Mouse (Mus musculus) cerebellum, postnatal 14 days (tissue): ENCODE measurements around the gene Nr2f2.

Experiments used
- DNase-seq, 2 experiments: peaks; one replicate each; pipeline ENCODE4 v3.0.0; 2021; ENCODE audit warnings: mixed read lengths in 2 of 2

Nr2f2 gene

DNA sequence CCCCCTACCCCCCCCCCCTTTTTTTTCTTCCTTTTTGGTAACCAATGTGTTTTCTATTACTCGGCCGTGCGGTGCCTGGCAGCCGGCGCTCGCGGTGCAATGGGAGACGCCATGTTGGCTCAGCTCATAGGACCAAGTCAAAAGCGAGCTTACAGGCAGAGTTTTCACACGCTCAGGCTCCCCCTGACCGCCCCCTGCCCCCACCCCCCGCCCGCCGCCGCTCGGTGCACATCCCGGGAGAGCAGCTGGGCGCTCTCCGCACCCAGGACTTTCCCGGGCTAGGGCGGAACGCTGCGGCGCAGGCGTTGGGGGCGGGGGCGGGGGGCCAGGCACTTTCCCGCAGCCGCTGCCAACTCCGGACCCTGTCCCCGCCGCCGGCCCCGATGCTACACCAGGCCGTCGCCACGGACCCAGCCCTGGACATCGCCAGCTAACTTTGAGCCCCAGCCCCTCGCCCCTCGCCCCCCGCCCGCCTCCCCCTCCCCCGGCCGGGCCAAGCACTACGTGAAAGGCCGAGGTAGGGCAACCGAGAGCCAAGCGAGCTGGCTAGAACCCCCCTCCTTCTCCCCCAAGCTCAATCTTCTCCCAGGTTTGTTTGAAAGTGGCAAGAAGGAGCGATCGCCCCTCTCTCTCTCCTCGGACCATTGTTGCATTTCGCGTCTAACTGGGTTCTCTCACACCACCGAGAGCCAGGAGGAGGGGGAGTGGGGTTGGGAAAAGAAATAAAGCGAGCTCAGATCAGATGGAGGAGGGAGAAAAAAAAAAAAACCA is 15.6 kb downstream of the Nr2f2 start:
- peak; percentile 66 to 68 for DNase-seq

DNA sequence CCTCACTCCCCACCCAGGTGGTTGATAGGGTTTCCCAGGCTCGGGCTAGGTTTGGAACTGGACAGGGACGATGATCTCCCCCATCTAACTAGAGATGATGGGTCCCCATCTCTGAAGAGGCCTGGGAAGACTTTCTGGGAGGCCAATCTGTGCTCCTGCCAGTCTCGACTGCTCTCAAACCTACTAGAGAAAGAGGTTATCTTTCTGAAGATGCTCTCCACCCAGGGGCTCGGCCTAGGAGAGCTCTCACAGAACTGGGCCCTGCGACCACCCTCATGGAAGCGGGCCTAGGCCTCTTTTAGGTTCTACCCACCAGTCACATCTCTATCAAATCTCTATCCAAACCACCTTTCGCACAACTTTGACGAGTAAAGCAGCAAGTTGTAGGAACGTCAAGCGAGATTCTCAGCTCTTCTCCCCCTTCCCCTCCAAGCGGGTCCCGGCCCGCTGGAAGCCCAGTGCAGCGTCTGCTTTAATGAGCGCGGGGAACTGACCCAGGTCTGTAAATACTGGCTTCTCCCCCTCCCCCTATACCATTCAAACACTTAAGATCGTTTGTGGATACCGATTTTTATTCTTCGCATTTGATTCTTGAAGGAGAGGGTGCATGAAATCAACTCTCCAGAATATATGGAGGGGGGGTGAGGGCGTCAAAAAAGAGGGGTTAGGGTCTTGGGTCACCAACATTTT is 16.4 kb downstream of the Nr2f2 start:
- peak in 1 of 2 experiments; percentile 12 for DNase-seq

DNA sequence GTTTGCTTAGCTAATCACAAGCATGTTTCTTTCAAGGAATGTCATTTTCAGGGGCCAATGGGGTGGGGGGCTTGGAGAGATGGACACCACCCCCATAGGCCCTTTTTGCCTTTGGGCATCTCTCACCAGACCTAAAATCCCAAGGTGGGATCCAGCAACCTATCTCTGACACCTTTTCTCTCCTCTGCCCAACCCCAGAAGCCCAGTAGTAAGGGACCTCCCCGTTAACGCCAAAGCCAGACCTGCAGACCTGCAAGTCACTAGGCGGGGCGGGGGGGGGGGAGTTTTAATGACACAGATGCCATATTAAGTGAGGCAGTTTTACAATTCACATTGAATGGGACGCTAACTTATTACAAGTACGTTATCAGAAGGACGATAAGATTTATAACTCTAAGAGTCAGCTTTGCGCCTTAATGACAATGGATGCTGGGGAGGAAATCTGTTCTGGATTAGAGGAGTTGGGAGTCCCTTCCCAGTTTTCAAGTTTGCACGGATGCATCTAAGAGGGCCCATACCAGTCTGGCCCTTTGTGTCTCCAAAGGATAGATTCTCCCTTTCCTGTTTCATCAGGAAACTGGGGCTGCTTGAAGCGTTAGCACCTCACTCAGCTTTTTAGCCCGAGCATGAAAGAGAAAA is 17.4 kb downstream of the Nr2f2 start:
- no peak for DNase-seq

DNA sequence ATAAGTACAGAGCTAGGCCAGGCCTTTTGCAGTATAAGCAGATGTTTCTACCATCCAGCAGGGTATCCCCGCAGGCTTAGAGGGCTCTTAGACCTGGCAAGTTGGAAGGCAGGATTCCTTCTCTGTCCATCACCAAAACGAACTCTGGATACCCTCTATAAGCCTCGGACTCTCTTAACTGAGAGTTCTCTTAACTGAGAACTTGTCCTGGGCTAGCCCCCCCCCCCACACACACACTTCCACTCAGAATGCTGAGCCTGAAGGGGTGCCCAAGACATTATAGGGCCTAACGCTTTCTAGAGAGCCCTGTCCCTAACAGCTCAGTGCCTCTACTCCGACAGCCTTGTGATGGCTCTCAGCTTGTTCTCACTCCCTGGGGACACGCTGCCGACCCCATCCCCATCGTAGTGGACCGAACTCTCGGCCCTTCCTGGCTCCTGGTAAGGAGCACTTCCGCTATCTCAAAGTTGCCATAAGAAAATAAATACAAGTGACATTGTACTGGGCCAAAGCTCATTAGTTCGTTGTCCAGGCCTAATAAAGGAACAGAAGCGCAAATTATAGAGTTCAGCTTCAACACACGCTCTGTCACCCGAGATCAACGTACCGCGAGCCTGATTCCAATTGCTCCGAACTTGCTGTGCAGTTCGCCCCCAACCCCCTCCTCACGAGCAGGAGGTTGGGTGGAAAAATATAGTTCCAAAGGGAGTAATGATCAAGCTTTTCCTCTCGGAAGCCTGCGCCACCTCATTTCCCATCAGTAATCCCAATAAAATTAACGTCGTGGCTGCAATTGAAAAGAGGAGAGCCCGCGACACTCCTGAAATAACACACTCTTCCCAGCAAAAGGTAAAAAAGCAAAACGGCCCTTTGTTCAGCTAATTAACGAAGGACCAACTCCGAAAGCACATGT is 18.2 kb downstream of the Nr2f2 start:
- no peak for DNase-seq

DNA sequence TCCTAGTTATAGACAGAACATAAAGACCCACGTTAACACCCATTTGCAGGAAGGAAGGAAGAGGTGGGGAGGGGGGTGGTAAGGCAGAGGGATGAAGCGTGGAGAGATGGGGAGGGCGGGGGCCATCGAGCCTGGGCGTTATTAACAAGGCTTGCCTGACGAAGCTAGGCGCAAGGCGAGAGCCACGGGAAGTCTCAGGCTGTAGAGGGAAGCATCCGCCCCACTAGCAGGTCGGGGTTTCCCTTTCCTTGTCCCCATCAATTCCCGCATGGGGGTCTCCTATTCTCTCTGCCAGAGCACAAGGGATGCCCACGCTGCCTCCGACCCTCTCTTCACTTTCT is 18.9 kb downstream of the Nr2f2 start:
- DNase-seq = no peak

DNA sequence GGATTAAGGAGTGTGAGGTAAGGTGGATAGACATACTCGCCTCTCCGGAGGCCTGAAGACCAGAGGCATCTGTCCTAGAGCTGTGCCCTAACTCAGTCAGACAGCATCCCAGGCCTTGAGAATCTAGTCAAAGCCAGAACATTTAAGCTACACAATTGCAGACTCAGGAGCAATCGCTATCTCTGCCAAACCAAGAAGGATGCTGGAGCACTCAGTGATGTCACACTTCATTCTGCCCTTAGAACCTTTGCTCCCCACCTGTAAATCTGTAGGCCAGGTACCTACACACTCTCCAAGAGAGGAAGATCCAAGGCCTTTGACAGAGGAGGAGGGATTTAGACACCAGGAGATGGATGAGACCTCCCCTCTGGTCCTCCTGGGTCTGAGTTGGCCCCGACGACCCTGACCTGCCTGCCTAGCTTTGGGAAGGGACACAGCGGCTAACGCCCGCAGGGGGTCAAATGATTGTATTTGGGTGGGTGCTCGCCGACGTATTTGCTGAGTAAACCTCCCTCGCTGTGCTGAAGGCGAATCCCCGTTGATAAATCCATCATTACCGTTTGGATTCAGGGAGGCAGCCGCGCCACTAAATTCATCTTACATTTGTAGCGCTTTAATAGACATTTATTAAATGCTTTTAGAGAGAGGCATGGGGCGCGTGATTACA is 19.5 kb downstream of the Nr2f2 start:
- no peak for DNase-seq

DNA sequence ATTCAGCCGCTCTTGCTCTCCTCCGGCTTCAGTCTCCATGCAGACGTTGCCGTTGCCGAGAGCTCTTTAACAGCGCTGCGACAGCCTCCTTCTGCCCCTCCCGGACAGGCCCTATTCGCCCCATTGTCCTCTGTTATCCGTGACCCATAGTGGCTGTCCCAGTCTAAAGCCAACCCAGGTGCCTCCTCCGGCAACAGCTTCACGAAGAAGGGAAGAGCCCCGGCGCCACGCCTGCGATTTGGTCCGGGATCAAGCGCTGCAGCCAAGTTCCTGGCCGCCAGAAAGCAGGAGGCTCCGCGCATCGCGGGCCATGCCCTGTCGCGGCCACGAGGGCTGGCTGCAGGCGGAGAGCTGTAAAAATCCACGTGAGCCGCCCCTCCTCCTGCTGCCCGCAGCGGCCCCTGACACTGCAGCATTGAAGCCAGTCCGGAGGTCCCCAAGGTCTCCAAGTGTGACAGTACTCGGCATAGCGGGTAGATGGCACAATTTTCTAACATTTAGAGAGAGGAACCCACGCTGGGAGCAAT is 20.5 kb downstream of the Nr2f2 start:
- peak; percentile 76 to 77 for DNase-seq

DNA sequence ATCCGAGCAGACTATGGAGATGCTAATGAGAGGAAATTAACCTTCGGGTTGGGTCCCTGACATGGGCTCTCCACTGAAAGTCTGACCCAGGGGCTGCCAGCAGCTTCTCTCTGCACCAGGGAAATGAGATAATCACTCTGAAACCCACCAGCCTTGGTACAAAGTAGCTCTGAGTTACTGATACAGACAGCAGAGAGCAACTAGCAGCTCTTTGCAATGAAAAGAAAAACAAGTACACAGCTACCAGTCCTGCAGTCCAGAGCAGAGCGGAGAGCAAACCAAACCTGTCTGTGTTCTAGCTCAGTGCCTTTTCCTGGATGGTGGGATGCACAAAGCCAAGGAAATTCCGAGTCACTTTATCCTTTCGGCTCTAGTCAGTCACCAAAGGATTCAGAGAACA is 23.1 kb downstream of the Nr2f2 start:
- DNase-seq = no peak

DNA sequence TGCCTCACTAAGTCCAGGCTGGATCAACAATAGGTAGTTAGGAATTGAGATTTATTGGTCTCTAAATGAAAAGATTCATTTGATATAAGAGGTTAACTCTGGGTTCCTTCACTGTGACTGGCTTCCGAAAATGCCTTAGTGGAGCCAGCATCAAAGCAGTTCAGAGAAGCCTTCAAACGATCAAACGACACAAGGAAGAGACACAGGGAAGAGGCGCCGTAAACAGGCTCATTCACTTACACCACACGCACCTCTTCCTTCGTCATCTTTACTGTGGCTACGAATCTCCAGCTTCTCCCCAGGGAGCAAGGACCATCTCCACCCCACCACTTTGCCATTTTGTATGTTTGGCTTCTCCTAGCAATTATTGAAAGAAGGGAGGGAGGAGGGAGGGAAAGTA is 23.8 kb downstream of the Nr2f2 start:
- no peak for DNase-seq

DNA sequence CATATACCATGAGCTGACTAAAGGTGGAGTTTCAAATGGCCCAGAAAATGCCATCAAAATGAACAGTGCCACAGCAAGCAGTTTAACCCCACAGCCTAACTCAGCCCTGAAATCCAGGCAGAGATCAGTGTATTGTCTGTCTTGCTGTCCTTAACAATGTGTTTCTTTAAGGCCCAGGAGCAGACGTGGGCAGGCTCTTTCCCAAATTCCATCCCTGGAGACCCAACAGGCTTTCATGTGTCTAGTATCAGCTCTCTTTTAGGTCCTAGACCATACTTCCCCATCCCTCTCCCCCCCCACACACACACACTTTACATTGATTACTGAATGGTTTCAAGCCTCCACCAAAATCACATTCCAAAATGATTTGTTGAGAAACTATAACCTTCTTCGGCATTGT is 24.5 kb downstream of the Nr2f2 start:
- DNase-seq = no peak

DNA sequence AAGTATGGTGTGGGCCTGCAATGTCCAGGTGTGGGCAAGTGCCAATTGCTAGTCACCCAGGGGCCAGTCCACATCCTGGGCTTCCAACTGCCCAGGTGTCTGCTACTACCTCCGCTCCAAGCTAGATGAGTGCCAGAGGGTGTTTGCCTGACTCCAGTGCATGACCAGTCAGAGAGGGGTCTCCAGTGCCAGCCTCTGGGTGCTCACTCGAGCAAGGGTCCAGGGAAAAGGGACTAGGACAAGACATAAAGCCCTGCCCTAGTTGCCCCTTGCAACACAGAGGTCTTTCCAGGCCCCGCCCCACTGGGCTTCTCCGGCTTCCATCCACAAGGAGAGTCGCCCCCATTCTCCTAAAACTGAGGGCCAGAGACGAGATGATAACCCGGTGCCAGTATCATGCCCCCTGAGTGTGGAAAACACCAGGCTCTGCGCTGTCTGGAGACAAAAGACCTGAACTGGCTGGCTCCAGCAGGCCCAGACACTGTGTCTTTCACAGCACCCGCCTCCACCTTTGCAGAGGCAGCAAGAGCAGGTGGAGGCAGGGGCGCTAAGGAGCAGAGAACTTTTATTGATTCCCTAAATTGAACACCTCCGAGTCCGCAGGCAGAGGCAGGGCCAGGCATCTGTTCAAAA is 26.4 kb downstream of the Nr2f2 start:
- no peak for DNase-seq

DNA sequence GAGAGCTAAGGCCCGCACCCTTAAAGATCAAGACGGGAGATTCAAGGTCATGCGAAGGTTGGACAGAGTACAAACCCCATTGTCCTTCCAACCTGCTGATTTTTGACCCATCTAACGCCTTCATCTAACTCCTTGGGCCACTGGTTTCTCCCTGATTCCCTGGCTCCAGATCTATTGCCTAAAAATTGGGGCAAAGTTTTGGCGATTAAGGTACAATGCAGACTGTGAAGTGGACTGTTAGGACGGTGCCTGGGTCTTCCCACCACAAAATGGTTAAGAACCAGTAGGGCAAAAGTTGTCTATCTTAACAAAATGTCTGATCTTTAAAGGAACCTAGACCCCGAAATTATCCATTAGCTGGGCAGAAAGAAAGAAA is 28.3 kb downstream of the Nr2f2 start:
- no peak for DNase-seq

DNA sequence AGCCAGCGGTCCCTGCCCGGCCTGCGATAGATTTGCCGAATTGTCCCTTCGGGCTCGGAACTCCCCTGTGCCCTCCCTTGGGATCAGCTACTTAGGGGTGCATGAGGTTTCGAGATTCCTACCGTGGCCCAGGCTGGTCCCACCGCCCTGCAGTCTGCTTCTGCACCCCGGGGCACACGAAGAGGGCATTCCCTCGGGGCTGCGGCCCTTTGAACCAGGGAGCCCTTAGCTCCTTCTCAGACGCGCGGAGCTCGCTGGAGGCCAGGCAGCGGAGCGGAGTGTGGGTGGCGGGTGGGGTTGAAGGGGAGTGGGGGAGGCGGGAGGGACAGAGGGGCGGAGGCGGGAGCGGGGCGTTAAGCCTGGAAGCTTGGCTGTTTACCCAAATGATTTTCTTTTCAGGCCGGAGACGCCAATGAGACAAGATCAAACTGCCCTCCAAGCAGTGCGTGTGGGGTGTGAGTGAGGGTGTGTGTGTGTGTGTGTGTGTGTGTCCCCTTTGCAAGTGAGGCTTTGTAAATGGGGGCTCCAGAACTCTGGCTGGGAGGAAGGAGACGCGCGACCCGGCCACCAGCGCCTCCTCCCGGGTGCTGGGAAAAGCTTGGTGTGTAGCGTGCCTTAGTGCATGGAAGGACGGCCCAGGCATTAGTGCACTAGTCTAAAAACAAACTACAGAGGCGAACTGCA is 28.8 kb downstream of the Nr2f2 start:
- DNase-seq = no peak

DNA sequence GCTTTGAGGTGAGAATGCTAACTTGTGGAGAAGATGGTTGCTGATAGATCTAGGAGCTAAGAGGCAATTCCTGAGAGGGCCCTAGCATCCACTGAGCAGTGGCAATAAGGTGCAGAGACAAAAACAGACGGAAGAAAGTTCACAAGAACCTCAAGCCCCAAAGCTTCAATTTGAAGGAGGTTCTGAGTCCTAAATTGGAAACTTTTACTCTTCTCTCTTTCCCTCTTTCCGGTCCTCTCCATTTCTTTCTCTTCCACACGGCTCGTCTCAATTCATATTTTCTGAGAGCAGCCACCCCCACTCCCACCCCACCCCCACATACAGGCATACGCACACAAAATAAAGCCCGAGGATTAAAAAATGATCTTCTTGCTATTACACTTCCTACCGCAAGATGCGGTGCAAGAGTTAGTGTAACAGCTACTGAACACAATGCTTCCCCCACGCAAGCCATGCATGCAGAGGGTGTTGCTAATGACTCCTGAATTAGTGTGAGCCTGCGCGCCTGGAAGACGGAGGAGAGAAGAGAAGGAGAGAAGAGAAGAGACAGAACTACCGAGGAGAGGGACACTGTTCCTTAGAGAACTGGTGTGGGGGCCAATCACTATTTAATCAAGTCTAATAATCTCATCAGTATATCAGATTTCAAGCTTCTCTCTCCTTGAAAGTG is 29.8 kb downstream of the Nr2f2 start:
- DNase-seq = no peak

DNA sequence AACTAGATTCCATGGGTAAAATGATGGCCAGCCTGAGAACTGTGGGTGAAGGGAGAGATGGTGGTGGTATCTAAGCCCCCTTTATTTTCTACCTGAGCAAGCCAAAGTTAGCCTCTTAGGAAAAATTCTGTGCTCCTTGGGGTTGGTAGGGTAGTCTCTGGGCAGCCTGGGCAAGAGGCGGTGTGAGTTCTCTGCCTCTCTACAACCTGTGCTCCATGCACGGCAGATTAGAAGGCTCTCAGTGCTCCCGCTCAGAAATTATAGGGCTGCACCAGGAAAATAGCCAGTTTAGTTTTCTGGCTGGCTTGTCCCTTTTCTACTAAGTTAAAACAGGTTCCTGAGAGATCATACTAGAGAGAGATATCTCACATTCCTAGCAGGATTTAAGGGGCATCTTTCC is 30.4 kb downstream of the Nr2f2 start:
- DNase-seq = no peak

DNA sequence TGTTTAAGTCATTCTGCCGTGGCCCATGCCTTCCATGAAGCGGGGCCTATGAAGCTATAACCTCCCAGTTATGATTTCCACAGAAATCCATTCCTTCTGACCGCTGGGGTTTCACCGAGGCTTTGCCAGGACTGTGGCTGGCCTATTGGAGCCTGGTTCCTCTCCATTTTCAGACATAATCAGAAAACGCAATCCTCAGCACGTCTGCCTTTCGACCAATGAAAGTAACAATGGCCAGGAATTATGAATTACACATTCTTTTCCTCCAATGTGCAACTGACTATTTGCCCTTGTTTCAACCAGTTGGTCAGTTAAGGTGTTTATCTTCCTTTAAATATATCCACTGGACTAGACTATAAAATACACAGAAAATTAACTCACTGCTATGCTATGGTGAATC is 31.1 kb downstream of the Nr2f2 start:
- DNase-seq = no peak

DNA sequence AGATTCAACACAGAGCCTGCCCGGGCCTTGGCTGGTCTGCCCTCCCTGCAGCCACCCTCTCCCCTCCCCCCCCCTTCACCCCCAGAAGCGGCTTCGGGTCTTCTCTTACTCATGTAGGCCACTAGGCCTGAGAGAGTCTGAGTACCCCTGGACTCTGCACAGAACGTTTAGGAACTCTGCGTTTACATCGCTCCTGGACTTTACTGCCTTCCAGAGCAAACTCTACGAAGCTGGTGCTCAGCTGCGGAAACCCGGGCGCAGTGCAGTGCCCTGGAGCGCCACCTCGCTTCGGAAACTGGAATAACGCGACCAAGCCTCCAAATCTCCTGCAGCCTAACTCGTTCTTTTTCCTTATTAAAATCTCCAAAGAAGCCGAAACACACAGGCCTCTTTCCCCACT is 31.7 kb downstream of the Nr2f2 start:
- DNase-seq = peak; percentile 89 to 90

DNA sequence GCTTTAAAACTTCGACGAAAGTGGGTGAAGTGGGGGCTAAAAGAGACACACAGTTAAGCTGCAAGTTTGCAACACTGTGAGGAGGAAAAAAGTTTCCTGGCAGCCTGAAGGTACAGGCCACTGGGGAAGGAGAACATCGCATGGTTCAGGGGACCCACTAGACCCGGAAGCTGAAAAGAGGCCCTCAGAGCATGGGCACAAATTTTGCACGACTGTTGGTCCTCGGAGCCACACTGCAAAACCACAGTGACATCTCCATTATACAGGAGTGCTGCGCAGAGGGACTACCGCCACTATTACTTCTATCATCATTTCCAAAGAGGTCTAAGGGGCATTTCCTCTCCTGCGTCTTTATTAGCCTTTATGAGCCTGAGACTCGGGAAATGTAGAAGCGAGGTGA is 32.7 kb downstream of the Nr2f2 start:
- DNase-seq = no peak

DNA sequence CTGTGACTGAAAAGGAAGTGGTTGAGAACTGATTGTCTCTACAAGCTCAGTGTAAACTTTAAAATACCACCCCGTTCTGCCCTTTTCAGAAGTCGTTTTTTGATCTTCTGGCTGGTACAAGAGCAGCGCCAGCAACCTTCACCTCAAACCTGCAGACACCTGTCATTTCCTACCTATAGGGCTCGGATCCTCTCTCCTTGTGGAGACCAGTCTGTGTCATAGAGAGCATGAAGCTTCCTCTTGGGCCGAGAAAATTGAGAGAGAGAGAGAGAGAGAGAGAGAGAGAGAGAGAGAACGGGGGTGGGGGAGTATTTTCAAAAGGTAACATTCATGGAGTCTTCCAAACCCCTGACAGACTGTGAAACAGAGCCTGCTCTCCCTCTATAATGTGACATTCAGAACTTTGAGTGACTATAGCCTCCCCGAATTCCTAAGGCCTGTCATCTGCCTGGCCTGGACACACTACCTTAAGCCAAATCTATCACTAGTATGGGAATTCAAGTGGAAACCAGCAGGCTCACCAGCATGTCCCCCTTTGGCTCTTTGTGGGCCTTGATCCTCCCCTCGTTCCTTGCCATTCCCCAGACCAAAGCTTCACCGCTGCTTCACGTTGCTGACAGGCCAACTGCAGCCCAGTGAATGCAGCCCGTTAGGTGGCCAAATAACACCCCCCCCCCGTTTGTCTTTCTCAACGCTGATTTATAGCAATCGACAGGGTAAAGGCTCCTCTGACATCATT is 33.4 kb downstream of the Nr2f2 start:
- DNase-seq = no peak
